Mouse (Mus musculus): Measurements from ENCODE around the gene Pdzk1ip1.

DNA sequence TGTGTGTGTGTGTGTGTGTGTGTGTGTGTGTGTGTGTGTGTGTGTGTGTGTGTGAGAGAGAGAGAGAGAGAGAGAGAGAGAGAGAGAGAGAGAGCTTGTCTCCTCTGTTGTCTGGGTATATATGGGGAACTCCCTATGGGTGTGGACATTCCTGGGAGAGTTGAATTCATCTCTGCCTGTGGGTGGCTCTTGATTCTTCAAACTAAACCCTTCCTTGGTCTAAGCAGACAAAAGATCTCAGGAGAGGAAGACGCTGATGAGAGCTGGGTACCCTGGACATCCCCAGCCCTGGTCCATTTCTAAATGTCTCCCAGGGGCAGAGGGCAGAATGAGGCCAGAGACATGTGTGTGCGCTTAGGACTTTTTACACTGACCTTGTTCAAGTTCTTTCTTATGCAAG is 5.5 kb downstream of the Pdzk1ip1 start:
- TF ChIP-seq CTCF (IDR thresholded peaks at IDR 0.05; ENCODE audit: borderline replicate concordance, insufficient read depth, low read length): no peak
- TF ChIP-seq POLR2A (IDR thresholded peaks at IDR 0.05; ENCODE audit: low read depth, low read length): no peak

Data from embryonic fibroblast, embryonic 13.5 days (primary cell).